Mouse (Mus musculus) lung, postnatal 14 days (tissue): ENCODE data around the gene Ccdc73.
"Not testable (repeated sequence)": the region's sequence is repeated elsewhere in the genome, so short reads cannot be mapped to it uniquely, and the experiment has no call there.

Experiments used
- DNase-seq: peaks from one replicate; pipeline ENCODE4 v3.0.0; 2021

Ccdc73 gene

DNA sequence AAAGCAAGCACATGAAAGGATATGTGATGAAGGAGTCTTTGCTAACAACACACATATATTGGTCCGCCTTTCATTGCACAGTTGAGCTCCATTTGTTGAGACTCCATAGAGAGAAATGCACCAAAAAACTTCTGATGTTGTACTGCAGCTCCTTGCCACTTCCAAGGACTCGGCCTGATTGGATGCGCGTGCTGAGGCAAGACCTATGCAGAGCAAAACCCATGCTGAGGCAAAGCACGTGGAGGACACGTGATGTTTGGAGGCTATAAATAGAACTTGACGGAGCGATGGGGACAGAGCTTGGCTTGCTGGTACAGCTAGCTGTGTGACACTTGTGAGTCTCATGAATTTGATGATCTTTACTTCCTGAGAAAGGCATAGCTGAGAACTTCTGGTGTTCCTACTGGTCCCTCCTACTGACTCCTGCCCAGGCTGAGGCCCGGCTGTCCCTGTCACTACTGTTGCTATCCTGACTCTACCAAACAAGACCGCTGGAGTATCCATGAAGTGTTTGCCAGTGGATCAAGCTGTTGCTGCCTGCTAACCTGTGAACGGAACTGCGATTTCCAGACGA is at the start of gene Ccdc73:
Ccdc73 (plus strand) TSS at position 524 of the 574 bp plus-strand sequence.
- no peak for DNase-seq

DNA sequence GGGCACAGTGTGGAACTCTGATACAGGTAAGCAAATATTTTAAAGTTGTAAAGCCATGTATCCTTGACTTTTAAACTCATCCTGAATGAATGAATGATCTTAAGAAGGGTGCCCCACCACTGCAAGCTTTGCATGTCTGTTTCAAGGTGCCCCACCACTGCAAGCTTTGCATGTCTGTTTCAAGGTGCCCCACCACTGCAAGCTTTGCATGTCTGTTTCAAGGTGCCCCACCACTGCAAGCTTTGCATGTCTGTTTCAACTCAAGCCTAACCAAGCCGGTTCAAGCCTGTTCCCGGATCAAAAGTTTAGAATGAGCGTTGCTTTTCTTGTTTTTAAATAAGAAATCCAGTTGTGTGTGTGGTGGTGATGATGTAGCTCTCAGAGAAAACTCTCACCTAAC is 48.8 kb upstream of the Ccdc73 start:
- not testable (repeated sequence) for DNase-seq

- DNase-seq, result no peak
Observed at GRCm38 (mm10) chr2:104826191-104826590, 41.4 kb upstream of the Ccdc73 start.

DNA sequence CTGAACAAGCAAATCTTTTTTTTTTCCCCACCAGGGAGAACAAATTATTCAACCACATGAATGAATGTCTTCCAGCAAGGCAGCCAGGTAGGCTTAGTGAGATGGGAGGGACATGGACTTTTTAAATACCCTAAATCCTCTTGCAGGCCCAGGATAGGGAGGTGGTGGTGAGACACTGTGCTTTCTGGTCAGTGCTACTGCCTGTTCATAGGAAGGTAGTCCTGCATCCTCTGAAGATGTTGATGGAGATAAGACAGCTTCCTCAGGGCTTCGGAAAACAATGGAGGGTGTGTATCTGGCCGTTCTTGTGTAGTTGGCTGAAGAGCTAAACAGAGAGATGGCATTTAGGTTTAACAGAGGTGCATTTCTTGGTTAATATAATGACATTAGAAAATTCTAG is 35.1 kb upstream of the Ccdc73 start:
- no peak for DNase-seq

DNA sequence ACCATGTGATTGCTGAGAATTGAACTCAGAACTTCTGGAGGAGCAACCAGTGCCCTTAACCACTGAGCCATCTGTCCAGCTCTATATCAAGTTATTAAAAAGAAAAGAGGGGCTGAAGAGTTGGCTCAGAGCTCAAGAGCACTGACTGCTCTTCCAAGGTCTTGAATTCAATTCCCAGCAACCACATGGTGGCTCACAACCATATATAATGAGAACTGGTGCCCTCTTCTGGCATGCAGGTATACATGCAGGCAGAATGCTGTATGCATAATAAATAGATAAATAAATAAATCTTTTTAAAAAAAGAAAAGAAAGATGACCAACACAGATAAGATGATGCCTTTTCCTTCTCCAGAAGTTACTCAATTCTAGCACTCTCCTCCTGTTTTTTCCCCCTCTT is 26.6 kb upstream of the Ccdc73 start:
- DNase-seq, result no peak

GRCm38 (mm10) chr2:104841736-104842135 is 25.9 kb upstream of the Ccdc73 start:
- DNase-seq, result no peak

DNA sequence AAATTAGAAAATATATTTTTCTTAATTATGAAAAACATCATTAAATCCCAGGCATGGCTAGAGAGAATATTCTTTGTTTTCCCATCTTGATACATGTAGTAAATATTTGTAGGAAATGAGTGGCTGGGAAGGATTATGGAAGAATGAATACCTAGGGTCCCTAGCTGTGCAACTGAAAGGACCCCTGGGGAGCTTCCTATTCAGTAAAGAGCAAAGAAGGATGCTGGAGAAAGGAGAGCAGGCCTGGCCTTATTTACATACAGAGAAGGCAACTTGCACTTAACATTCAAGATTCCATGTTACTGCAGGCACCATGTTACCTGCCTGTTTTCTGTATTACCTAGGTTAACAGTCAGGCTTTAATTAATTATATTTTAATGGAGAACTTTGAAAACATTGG is 25.0 kb upstream of the Ccdc73 start:
- DNase-seq, result no peak

- no peak for DNase-seq
Observed at GRCm38 (mm10) chr2:104846638-104847414, 20.8 kb upstream of the Ccdc73 start.

DNA sequence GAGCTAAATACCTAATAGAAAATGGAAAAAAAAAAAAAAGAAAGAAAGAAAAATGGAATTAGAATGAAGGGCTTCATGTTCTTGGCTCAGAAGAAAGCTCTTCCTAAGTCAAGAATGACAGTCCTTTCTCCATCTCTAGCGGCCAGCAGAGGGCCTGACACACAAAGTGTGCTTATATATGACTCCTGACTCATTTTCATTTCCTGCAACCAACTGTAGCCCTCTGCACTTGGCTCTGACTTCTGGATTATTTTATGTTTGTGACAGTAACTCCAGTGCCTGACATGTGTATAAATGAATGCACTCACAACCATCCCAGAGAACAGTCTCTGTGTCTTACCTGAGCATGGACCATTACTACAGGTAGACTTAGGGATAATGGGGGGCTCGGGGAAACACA is 20.0 kb upstream of the Ccdc73 start:
- DNase-seq, result no peak

DNA sequence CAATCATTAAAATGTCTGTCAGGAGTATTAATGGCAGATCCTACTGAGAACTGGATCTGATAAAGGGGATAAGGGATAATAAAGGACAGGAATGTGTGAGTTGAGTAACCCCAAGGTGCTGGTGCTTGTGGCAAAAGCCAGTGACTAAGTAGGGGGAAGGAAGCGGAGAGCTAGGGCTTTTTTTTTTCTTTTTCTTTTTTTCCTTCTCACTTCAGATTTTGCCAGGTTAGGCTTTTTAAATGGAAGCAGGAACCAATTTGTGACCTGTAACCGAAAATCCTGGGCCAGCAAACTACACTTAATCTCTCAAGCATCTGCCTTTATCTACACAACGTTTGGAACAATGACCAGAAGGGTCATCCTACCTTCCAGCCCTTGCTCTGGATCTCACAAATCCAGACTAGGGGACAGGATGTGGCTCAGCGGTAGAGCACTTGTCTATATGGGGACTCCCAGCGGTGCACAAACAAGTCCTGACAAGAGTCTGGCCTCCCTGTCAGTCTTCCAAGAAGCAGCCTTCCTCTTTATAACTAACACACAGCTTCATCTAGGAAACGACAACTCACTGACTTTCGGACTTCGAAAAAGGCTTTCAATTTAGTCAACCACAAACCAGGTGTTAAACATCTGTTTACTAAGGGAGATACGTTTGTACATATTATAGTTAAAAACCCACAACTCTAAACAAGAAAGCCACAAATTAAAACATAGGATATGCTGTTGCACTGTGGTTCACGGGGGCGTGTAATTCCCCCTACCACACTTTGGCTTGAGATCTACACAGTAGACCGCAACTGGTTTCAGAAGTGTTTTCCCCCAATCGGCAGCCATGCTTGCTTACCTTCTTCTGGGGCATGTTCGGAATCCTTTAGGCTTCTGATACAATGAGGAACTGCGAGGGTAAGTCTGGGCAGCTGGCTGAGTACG is 19.1 kb upstream of the Ccdc73 start:
- no peak for DNase-seq

- DNase-seq, result peak; percentile 65
Observed at GRCm38 (mm10) chr2:104849276-104849990, 18.2 kb upstream of the Ccdc73 start, which contains the start of gene Prrg4. TSS of gene Prrg4 (minus strand) at chr2:104849876.

GRCm38 (mm10) chr2:104849991-104850359 is 17.6 kb upstream of the Ccdc73 start:
- no peak for DNase-seq

- DNase-seq, result no peak
Observed at GRCm38 (mm10) chr2:104851686-104852085, 15.9 kb upstream of the Ccdc73 start.

GRCm38 (mm10) chr2:104852546-104852945 is 15.1 kb upstream of the Ccdc73 start:
- no peak for DNase-seq

- no peak for DNase-seq
Observed at GRCm38 (mm10) chr2:104854836-104855235, 12.8 kb upstream of the Ccdc73 start.

DNA sequence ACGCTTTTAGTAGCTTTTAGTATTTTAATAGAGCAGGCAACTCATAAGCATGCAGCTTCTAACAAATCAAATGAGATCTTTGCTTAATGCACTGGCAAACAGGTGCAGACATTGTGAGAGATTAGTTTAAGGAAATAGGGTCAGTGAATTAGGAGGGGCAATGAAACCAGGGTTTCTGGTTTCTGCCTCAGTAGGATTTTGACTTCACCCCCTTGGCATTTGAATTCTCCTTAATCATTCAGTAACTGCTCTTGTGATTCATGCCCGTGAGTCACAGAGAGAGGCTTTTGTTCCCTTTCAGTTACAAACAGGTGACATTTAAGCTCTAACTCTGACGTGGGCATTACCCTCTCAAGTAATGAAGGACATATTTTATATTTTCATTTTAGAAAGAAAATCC is 11.9 kb upstream of the Ccdc73 start:
- no peak for DNase-seq

- DNase-seq, result no peak
Observed at GRCm38 (mm10) chr2:104856218-104856617, 11.4 kb upstream of the Ccdc73 start.

- not testable (repeated sequence) for DNase-seq
Observed at GRCm38 (mm10) chr2:104858083-104858482, 9.5 kb upstream of the Ccdc73 start.

GRCm38 (mm10) chr2:104859060-104859459 is 8.5 kb upstream of the Ccdc73 start:
- no peak for DNase-seq

DNA sequence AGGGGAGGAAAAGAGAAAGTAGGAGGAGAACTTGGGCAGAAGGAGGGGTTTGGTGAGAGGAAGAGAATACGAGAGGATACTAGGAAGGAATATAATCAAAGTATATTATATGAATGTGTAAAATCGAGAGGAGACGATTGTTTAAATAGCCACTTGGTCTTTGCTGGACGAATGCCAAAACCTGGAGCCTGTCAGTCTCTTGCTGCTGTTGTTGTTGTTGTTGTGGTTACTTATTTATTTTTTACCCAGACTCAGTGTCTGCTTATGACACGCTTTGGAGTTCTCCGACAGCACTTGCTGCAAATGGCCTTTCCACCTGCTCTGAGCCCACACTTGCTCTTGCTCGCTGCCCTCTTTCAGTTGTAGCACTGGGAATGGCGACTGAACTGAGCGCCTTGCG is 7.2 kb upstream of the Ccdc73 start:
- DNase-seq, result no peak

DNA sequence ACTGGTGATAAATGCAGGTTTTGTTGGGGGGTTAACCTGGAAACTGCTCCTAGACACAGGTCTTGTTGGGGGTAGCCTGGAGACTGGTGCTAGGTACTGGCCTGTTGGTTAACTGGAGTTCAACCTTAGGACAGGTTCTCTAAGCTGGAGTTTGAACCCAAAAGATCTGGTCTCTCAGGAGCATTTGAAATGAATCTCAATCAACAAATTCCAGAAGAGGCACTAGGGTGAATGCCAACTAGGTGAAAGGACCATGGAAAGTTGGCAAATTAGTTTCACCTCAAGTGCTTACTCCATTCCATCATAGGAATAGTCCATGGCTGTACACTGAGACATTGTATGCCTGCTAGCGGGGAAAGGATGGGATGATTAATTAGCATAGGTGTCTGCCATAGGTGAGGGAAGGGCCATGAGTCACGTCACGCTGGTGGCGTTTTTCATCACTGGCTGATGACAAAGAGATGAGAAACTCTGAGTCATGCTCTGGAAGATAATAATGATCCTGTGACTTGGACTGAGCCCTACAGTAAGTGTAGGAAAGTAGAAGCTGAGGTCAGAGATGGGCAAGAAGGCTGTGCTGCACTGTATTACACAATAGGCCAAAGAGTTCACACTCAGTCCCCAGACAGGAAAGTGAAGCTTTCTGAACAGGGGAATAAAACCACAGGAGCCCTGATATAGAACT is 3.3 kb upstream of the Ccdc73 start:
- no peak for DNase-seq

DNA sequence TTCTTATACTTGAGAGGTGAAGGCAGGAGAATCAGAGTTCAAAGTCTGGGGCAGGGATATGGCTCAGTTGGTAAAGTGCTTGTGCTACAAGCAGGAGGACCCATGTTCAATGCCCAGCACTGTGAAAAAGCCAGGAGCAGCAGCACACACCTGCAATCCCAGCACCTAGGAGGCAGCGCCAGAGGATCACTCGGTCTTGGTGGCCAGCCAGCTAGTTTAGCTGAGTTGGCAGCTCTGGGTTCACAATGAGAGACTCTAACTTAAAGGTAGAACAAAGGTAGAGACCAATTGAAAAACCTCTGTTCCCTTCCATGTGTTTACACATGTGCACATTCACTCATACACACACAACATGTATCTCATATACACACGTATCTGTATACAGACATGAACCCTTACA is 1.5 kb downstream of the Ccdc73 start:
- no peak for DNase-seq
